Mouse (Mus musculus) stomach, postnatal 0 days (tissue): ENCODE measurements at regions not wholly inside any gene's neighbourhood (a gene's known extent, or its start where the extent isn't known, plus 50 kb on each side); places are given as distances from the start of the nearest gene placed in this dataset.

Source experiments
- CTCF ChIP-seq: IDR thresholded peaks from 2 replicates; pipeline ENCODE4 v1.5.1; 2016; ENCODE audit warnings: antibody characterized with exemption, low read depth, mild to moderate bottlenecking, moderate library complexity
- EP300 ChIP-seq: optimal IDR thresholded peaks from 2 replicates; pipeline ENCODE3; 2016; ENCODE audit warnings: antibody characterized with exemption

- TF ChIP-seq CTCF: no peak
- no peak for TF ChIP-seq EP300
Measured at GRCm38 (mm10) chr1:95744446-95744845, 77.1 kb upstream of the St8sia4 start.
